ENCODE assay signal across 23 mouse cellular contexts in the genomic region with DNA sequence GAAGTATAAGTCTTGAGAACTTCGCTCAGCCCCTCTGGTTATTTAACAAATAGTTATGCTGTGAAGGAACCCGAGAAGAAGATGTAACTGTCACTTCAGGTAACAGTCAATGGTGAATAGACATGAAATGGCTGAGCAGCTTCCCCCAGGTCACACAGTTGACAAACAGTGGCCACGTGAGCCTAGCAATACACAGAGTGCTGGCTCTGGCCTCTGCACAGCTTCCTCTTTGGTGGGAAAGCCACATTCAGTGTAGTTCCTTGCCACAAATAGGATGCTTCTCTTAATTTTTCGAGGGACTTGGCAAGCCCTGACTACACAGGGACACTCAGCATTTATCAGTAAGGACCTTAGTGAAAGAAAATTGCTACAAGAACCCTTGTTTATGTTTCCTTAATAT. TPM values are rescaled to one million over a fixed set of nuclear protein-coding genes. Genes with fewer than 3 reads are reported as not detected.
DNase-seq lines count a peak whose midpoint lies in the region; ATAC-seq and TF ChIP-seq lines count a peak whose summit lies in the region.
"Had no signal": no experiment of that assay in that cellular context is flagged by ENCODE, and none has a peak within 500 bp of the region (broad histone marks: within the 10 kb centered on the region; RNA-seq: fewer than 3 reads in every experiment).

No protein-coding gene starts in this region.

- H3K4me2 ChIP-seq in liver, embryonic 15.5 days: no peak overlapping the region
- H3K4me2 ChIP-seq: hindbrain, embryonic 15.5 days; limb, embryonic 13.5 days; stomach, embryonic 15.5 days had no signal

- H3K9me3 ChIP-seq in liver, embryonic 15.5 days (replicated peaks): no peaks in the 10 kb centered on the region
- H3K9me3 ChIP-seq: hindbrain, embryonic 15.5 days; limb, embryonic 13.5 days; stomach, embryonic 15.5 days had no signal

- H3K4me3 ChIP-seq in kidney, adult 2 months (ENCODE audit: insufficient read depth, low read depth, low read length): no peak overlapping the region
- H3K4me3 ChIP-seq in liver, embryonic 15.5 days (replicated peaks): no peak overlapping the region
- H3K4me3 ChIP-seq: hindbrain, embryonic 15.5 days; limb, embryonic 13.5 days; stomach, embryonic 15.5 days had no signal

- H3K9ac ChIP-seq in liver, embryonic 15.5 days: no peak overlapping the region
- H3K9ac ChIP-seq: hindbrain, embryonic 15.5 days; limb, embryonic 13.5 days; stomach, embryonic 15.5 days had no signal

- H3K4me1 ChIP-seq in kidney, adult 2 months (ENCODE audit: control insufficient read depth, insufficient read depth, low read length): no peaks in the 10 kb centered on the region
- no peaks in the 10 kb centered on the region for H3K4me1 ChIP-seq in liver, embryonic 15.5 days (replicated peaks)
- H3K4me1 ChIP-seq: hindbrain, embryonic 15.5 days; limb, embryonic 13.5 days; stomach, embryonic 15.5 days had no signal

- TF ChIP-seq CTCF in kidney, adult 2 months (conservative IDR thresholded peaks at IDR 0.05; ENCODE audit: insufficient read depth, insufficient read length, low read depth, low read length): no peak

- no peaks in the 10 kb centered on the region for H3K36me3 ChIP-seq in kidney, adult 2 months (ENCODE audit: control insufficient read depth, insufficient read depth, low read length)
- no peaks in the 10 kb centered on the region for H3K36me3 ChIP-seq in liver, embryonic 15.5 days (replicated peaks)
- H3K36me3 ChIP-seq: hindbrain, embryonic 15.5 days; limb, embryonic 13.5 days; stomach, embryonic 15.5 days had no signal

- no peak overlapping the region for H3K27ac ChIP-seq in kidney, adult 2 months (ENCODE audit: insufficient read depth, low read depth, low read length)
- H3K27ac ChIP-seq in liver, embryonic 15.5 days (replicated peaks): no peak overlapping the region
- H3K27ac ChIP-seq: hindbrain, embryonic 15.5 days; limb, embryonic 13.5 days; macrophage; stomach, embryonic 15.5 days had no signal

- no peak for TF ChIP-seq POLR2A in kidney, adult 2 months (IDR thresholded peaks at IDR 0.05; ENCODE audit: low read depth, low read length)

- 0 out of 2 replicates have a peak, but pooled peaks have one; percentile 37 for ATAC-seq in liver, embryonic 15.5 days (ENCODE audit: insufficient read depth)
- ATAC-seq: activated CD4-positive, CD25-positive, alpha-beta regulatory T cell, adult 4 months; intestine, postnatal 0 days; Patski had no signal

- H3K27me3 ChIP-seq in kidney, adult 2 months (replicated peaks; ENCODE audit: control insufficient read depth, insufficient read depth, low read length): no peaks in the 10 kb centered on the region
- H3K27me3 ChIP-seq in liver, embryonic 15.5 days: no peaks in the 10 kb centered on the region
- H3K27me3 ChIP-seq: hindbrain, embryonic 15.5 days; limb, embryonic 13.5 days; Patski; stomach, embryonic 15.5 days had no signal

- 78% methylated on average over 4 of the region's 4 CpGs for WGBS in kidney, adult 2 months
- 32% methylated on average over 4 of the region's 4 CpGs for WGBS in liver, embryonic 15.5 days (ENCODE audit: insufficient replicate concordance)

- DNase-seq in kidney, adult 2 months: peak; percentile 12
- no peak for DNase-seq in kidney, postnatal 4 days
- DNase-seq in lung, postnatal 36 days: peak; percentile 43
- no peak for DNase-seq in lung, postnatal 10 days
- DNase-seq in thymus, postnatal 10 days (ENCODE audit: low spot score in 2 of 2): no peak
- no peak for DNase-seq in thymus, postnatal 25 days
- no peak for DNase-seq in testis, postnatal 10 days (ENCODE audit: low spot score)
- DNase-seq: adrenal gland, postnatal 14 days; cerebellum, adult 9-10 months; gastrocnemius, postnatal 10 days; heart, postnatal 10 days; kidney, postnatal 10 days; midbrain, embryonic 14.5 days; right cerebral cortex, adult 18-20 months; thymus, postnatal 14 days had no signal

RNA-seq across cellular contexts. Expression of gene Pla2g4a, which starts 50.0 kb away (rescaled TPM):
- 2.1 and 3.4 TPM in 2 replicates for polyA plus RNA-seq in kidney, adult 2 months (2012; rRNA removed)
- polyA plus RNA-seq in liver, embryonic 15.5 days (2015; fragmentation: Nextera tagmentation; extraction: Ambion mirVana): 6.3 and 6.4 TPM in 2 replicates

Comparison
In these comparisons a context has a peak if more than half of its experiments do, and no peak if none do; other contexts are left out.
1. DNase-seq: peak in kidney, adult 2 months (single experiment) and lung, postnatal 36 days (single experiment); none in kidney, postnatal 4 days (0 of 2), lung, postnatal 10 days (single experiment), thymus, postnatal 10 days (0 of 2), thymus, postnatal 25 days (single experiment) and testis, postnatal 10 days (single experiment).